Mouse (Mus musculus): ENCODE data around the gene Pld1. TPM values are rescaled to one million over a fixed set of nuclear protein-coding genes. Genes with fewer than 3 reads are reported as not detected.

Gene Pld1
- polyA plus RNA-seq, 1 experiment from 2014 or later = 4.5 TPM

DNA sequence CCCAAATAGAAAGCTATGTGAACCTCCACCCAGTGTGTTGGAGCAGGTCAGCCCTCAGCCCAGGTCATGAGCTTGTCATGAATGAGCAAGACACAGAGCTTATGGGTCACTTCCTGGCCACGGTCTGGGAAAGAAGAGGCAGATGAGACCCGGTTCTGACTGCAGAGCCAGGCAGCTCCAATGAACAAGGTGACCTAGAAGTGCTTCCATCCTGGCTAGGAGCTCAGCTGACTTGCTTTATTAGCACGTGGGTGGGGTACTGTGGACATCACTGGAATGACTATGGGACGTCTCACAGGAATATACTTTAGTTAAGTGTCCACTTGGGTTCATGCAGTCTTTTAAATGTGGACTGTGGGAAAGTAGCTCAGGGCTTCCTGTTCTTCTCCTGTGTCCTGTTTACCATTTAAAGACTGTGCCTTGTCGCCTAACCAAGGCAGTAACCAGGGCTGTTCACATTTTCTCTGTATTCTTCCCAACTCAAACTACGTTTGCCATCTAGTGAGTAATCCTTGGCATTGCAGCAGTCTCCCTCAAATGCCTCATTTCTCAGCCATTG lies 169.0 kb downstream of the Pld1 start:
- Histone ChIP-seq H3K27me3 (ENCODE audit: control insufficient read depth, insufficient read depth, low read length) (no peaks in the 10 kb centered on the region), H3K4me3 (ENCODE audit: low read depth, low read length) (no peak overlapping the region), H3K9ac (ENCODE audit: low read depth, low read length) (no peak overlapping the region), H3K4me1 (replicated peaks; ENCODE audit: control insufficient read depth, insufficient read depth, low read length) (no peaks in the 10 kb centered on the region), H3K27ac (ENCODE audit: low read depth, low read length) (no peak overlapping the region), H3K9me3 (ENCODE audit: control insufficient read depth, low read length) (no peaks in the 10 kb centered on the region), H3K36me3 (ENCODE audit: control insufficient read depth, insufficient read depth, low read length) (no peaks in the 10 kb centered on the region), H3K4me2 (replicated peaks; ENCODE audit: low read depth, low read length) (no peak overlapping the region)
- DNase-seq (ENCODE audit: low spot score) (peak; percentile 65), ATAC-seq (ENCODE audit: low FRiP score) (peak; percentile 43; the same call in 1 of the 2 replicates)
- 54% methylated on average over 6 of the region's 6 CpGs for WGBS

DNA sequence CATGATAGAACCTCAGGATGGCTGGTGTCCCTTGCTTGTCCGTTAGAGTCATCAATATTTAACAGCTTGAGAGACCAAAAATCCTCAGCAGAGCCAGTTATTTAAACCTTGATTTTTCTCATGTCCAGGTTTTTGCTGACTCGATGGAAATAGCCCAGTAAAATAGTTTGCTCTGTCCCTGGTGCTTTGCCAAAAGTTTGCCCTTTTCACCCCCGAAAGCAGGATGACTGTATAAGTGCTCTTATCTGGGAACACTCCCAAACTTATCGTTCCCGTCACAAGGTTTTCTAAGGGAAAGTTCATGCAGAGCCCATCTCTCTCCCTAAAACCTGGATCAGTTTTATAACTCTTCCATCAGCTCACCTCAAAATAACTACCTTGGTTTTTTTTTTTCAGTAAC lies 173.0 kb downstream of the Pld1 start:
- no peaks in the 10 kb centered on the region for H3K4me1 ChIP-seq (replicated peaks; ENCODE audit: control insufficient read depth, insufficient read depth, low read length)

DNA sequence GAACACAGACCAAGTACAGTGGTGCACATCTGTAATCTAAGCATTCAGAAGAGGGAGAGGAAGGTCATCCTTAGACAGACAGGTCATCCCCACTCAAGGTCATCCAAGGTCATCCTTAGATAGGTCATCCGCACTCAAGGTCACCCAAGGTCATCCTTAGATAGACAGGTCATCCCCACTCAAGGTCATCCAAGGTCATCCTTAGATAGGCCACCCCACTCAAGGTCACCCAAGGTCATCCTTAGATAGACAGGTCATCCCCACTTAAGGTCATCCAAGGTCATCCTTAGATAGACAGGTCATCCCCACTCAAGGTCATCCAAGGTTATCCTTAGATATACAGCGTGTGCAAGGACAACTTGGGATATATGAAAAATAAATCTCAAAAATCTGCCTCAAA lies 175.4 kb downstream of the Pld1 start:
- Histone ChIP-seq H3K27me3 (ENCODE audit: control insufficient read depth, insufficient read depth, low read length) (no peaks in the 10 kb centered on the region), H3K4me1 (replicated peaks; ENCODE audit: control insufficient read depth, insufficient read depth, low read length) (no peaks in the 10 kb centered on the region), H3K27ac (ENCODE audit: low read depth, low read length) (no peak overlapping the region), H3K9ac (ENCODE audit: low read depth, low read length) (no peak overlapping the region), H3K4me3 (ENCODE audit: low read depth, low read length) (no peak overlapping the region), H3K4me2 (replicated peaks; ENCODE audit: low read depth, low read length) (no peak overlapping the region), H3K36me3 (ENCODE audit: control insufficient read depth, insufficient read depth, low read length) (no peaks in the 10 kb centered on the region), H3K9me3 (ENCODE audit: control insufficient read depth, low read length) (no peaks in the 10 kb centered on the region)
- ATAC-seq (ENCODE audit: low FRiP score) = no peak
- no peak for DNase-seq (ENCODE audit: low spot score)
- 84% methylated on average over 2 of the region's 2 CpGs for WGBS

More for the DNA sequence above, 173.0 kb downstream of the Pld1 start:
- Histone ChIP-seq H3K4me3 (ENCODE audit: low read depth, low read length) (no peak overlapping the region), H3K27ac (ENCODE audit: low read depth, low read length) (no peak overlapping the region), H3K4me2 (replicated peaks; ENCODE audit: low read depth, low read length) (no peak overlapping the region), H3K27me3 (ENCODE audit: control insufficient read depth, insufficient read depth, low read length) (no peaks in the 10 kb centered on the region), H3K9ac (ENCODE audit: low read depth, low read length) (no peak overlapping the region), H3K36me3 (ENCODE audit: control insufficient read depth, insufficient read depth, low read length) (no peaks in the 10 kb centered on the region), H3K9me3 (ENCODE audit: control insufficient read depth, low read length) (no peaks in the 10 kb centered on the region)
- 76% methylated on average over 5 of the region's 5 CpGs for WGBS
- DNase-seq (ENCODE audit: low spot score) (no peak), ATAC-seq (ENCODE audit: low FRiP score) (no peak)

DNA sequence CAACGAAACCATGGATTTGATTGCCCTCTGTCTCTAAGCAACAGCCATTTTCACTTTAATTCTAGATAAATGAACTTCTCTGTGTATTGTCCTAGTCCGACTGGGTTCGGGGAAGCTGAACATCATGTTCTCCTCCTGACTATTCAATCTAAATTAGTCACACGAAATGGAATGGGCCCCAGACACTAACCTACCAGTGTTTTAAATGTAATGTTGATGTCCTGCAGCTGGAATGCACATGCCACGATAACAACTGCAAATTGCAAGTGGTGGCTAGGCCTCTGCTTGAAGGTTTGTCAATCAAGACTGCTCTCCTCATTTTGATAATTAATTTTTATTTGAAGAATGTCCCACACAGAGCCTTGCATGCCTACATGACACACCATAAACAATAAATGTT lies 203.2 kb downstream of the Pld1 start:
- DNase-seq (ENCODE audit: low spot score) (no peak), ATAC-seq (ENCODE audit: low FRiP score) (no peak)
- Histone ChIP-seq H3K4me1 (replicated peaks; ENCODE audit: control insufficient read depth, insufficient read depth, low read length) (no peaks in the 10 kb centered on the region), H3K4me3 (ENCODE audit: low read depth, low read length) (no peak overlapping the region), H3K27ac (ENCODE audit: low read depth, low read length) (no peak overlapping the region), H3K9ac (ENCODE audit: low read depth, low read length) (no peak overlapping the region), H3K9me3 (ENCODE audit: control insufficient read depth, low read length) (no peaks in the 10 kb centered on the region), H3K27me3 (ENCODE audit: control insufficient read depth, insufficient read depth, low read length) (no peaks in the 10 kb centered on the region), H3K4me2 (replicated peaks; ENCODE audit: low read depth, low read length) (no peak overlapping the region), H3K36me3 (ENCODE audit: control insufficient read depth, insufficient read depth, low read length) (no peaks in the 10 kb centered on the region)
- 71% methylated on average over 5 of the region's 5 CpGs for WGBS

DNA sequence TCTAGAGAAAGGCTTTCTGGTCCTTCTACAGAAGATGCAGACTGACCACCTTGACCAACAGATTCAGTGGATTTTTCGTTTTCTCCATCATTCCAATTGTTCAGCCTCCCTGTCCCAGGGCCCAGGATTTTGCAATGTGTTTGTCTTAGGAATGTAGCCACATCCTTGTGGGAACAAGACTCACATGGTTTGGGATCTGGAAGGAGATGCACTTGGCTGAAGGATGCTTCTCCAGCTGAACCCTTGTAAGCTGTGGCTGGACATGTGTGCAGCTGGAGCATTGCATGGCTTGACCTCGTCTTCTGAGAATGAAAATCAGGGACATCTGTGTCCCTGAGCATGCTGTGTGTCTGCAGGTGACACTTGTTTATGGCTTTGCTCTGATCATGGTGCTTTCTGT lies 203.6 kb downstream of the Pld1 start:
- Histone ChIP-seq H3K4me2 (replicated peaks; ENCODE audit: low read depth, low read length) (no peak overlapping the region), H3K9ac (ENCODE audit: low read depth, low read length) (no peak overlapping the region), H3K27ac (ENCODE audit: low read depth, low read length) (no peak overlapping the region), H3K9me3 (ENCODE audit: control insufficient read depth, low read length) (no peaks in the 10 kb centered on the region), H3K4me1 (replicated peaks; ENCODE audit: control insufficient read depth, insufficient read depth, low read length) (no peaks in the 10 kb centered on the region), H3K4me3 (ENCODE audit: low read depth, low read length) (no peak overlapping the region), H3K36me3 (ENCODE audit: control insufficient read depth, insufficient read depth, low read length) (no peaks in the 10 kb centered on the region), H3K27me3 (ENCODE audit: control insufficient read depth, insufficient read depth, low read length) (no peaks in the 10 kb centered on the region)
- no peak for ATAC-seq (ENCODE audit: low FRiP score)
- no peak for DNase-seq (ENCODE audit: low spot score)
- 75% methylated on average over 2 of the region's 2 CpGs for WGBS

DNA sequence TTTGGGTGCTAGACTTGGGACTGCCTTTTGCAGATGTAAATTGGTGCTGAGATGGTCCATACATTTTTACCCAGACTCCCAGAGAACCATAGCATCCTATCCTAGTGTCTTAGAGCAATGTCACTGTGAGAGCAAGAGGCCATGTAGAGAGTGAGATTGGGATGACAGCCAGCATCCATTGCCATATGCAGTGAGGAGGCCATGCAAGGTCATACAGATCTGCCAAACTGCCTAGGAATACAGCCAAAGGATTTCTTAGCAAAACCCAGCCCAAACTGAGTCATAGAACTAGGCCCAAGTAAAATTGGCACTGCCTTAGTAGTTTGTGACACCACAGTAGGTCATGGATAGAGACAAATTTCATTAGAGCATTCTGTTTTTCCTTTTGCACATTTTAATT lies 206.2 kb downstream of the Pld1 start:
- H3K4me3 ChIP-seq (ENCODE audit: low read depth, low read length) = no peak overlapping the region
- H3K4me1 ChIP-seq (replicated peaks; ENCODE audit: control insufficient read depth, insufficient read depth, low read length) = no peaks in the 10 kb centered on the region
- DNase-seq (ENCODE audit: low spot score) (no peak), ATAC-seq (ENCODE audit: low FRiP score) (no peak)
- H3K36me3 ChIP-seq (ENCODE audit: control insufficient read depth, insufficient read depth, low read length) = no peaks in the 10 kb centered on the region
- H3K27me3 ChIP-seq (ENCODE audit: control insufficient read depth, insufficient read depth, low read length) = no peaks in the 10 kb centered on the region
- no peak overlapping the region for H3K4me2 ChIP-seq (replicated peaks; ENCODE audit: low read depth, low read length)
- H3K9ac ChIP-seq (ENCODE audit: low read depth, low read length) = no peak overlapping the region
- no peaks in the 10 kb centered on the region for H3K9me3 ChIP-seq (ENCODE audit: control insufficient read depth, low read length)
- no peak overlapping the region for H3K27ac ChIP-seq (ENCODE audit: low read depth, low read length)

DNA sequence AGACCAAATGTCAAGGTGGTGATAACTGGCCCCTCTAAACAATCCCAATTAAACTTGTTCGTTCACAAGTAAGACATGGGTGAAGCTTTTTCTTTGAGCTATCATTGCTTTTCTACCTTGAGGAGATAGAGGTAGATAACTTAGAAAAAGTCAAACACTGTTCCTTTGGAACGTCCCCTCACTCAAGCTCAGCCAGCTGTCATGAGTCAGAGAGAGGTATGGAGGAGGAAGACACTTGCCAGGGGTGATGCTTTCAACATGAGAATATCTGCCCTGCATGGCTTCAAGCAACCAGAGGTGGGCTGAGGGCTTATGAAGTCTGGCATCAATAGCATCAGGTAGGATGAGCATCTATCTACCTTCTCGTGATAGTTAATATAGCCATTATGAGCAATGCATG lies 207.0 kb downstream of the Pld1 start:
- H3K36me3 ChIP-seq (ENCODE audit: control insufficient read depth, insufficient read depth, low read length) = no peaks in the 10 kb centered on the region
- H3K27ac ChIP-seq (ENCODE audit: low read depth, low read length) = no peak overlapping the region
- no peak overlapping the region for H3K4me2 ChIP-seq (replicated peaks; ENCODE audit: low read depth, low read length)
- H3K27me3 ChIP-seq (ENCODE audit: control insufficient read depth, insufficient read depth, low read length) = no peaks in the 10 kb centered on the region
- H3K9me3 ChIP-seq (ENCODE audit: control insufficient read depth, low read length) = no peaks in the 10 kb centered on the region
- ATAC-seq (ENCODE audit: low FRiP score) (no peak), DNase-seq (ENCODE audit: low spot score) (no peak)
- H3K9ac ChIP-seq (ENCODE audit: low read depth, low read length) = no peak overlapping the region
- H3K4me1 ChIP-seq (replicated peaks; ENCODE audit: control insufficient read depth, insufficient read depth, low read length) = no peaks in the 10 kb centered on the region
- 88% methylated on average over 3 of the region's 3 CpGs for WGBS
- H3K4me3 ChIP-seq (ENCODE audit: low read depth, low read length) = no peak overlapping the region

DNA sequence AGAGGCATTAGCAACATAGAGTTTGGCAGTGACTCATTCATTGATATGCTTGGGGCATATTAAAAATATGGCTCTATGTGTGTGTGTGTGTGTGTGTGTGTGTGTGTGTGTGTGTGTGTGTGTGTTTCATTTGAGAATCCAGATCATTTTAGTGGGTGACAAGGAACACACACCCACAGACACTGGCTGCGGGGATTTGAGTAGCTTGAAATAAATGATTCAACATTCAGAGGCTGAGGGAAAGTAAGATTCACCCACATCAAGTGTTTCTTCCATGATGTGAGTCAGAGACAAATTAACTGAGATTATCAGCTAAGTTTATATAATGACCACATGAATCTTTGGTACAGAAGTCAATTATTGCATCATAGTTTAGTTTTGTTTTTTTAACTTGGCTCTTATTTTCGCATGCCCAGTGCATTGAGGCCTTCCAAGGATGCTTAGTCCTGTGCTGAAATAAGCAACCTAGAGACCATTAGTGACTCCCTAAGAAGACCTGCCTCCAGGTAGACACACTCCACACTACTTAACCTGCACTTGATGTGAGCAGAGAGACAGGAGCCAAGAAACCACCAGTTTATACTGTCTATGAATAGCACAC lies 211.3 kb downstream of the Pld1 start:
- Histone ChIP-seq H3K27me3 (ENCODE audit: control insufficient read depth, insufficient read depth, low read length) (no peaks in the 10 kb centered on the region), H3K4me1 (replicated peaks; ENCODE audit: control insufficient read depth, insufficient read depth, low read length) (no peaks in the 10 kb centered on the region), H3K9ac (ENCODE audit: low read depth, low read length) (no peak overlapping the region), H3K9me3 (ENCODE audit: control insufficient read depth, low read length) (no peaks in the 10 kb centered on the region), H3K4me2 (replicated peaks; ENCODE audit: low read depth, low read length) (no peak overlapping the region), H3K4me3 (ENCODE audit: low read depth, low read length) (no peak overlapping the region), H3K27ac (ENCODE audit: low read depth, low read length) (no peak overlapping the region), H3K36me3 (ENCODE audit: control insufficient read depth, insufficient read depth, low read length) (no peaks in the 10 kb centered on the region)
- no peak for DNase-seq (ENCODE audit: low spot score)
- 99% methylated on average over 2 of the region's 2 CpGs for WGBS
- no peak for ATAC-seq (ENCODE audit: low FRiP score)

DNA sequence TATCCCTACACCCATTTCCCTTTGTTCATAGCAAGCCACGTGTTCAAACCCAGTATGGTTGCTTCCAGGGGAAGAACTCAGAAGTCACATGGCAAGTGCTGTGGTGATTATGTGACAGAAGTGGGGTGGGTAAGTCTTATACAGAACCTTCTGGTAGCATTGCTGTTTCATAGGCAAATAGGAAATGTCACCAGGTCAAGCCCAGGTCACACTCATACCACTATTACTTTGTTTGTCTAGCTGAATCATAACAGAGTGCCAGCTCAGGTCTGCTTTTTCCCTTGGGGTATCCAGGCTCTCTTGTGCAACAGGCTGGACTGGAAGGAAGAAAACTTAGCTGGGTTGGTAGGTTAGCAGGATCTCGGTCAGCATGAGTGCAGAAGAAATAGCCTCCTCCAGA lies 219.5 kb downstream of the Pld1 start:
- Histone ChIP-seq H3K9me3 (ENCODE audit: control insufficient read depth, low read length) (no peaks in the 10 kb centered on the region), H3K27me3 (ENCODE audit: control insufficient read depth, insufficient read depth, low read length) (no peaks in the 10 kb centered on the region), H3K27ac (ENCODE audit: low read depth, low read length) (no peak overlapping the region), H3K4me2 (replicated peaks; ENCODE audit: low read depth, low read length) (no peak overlapping the region), H3K4me3 (ENCODE audit: low read depth, low read length) (no peak overlapping the region), H3K9ac (ENCODE audit: low read depth, low read length) (no peak overlapping the region), H3K4me1 (replicated peaks; ENCODE audit: control insufficient read depth, insufficient read depth, low read length) (no peaks in the 10 kb centered on the region), H3K36me3 (ENCODE audit: control insufficient read depth, insufficient read depth, low read length) (no peaks in the 10 kb centered on the region)
- WGBS = 72% methylated on average over 2 of the region's 2 CpGs
- DNase-seq (ENCODE audit: low spot score) (no peak), ATAC-seq (ENCODE audit: low FRiP score) (no peak)
